Mouse (Mus musculus): ENCODE measurements around the gene Hivep1.

Hivep1 gene

DNA sequence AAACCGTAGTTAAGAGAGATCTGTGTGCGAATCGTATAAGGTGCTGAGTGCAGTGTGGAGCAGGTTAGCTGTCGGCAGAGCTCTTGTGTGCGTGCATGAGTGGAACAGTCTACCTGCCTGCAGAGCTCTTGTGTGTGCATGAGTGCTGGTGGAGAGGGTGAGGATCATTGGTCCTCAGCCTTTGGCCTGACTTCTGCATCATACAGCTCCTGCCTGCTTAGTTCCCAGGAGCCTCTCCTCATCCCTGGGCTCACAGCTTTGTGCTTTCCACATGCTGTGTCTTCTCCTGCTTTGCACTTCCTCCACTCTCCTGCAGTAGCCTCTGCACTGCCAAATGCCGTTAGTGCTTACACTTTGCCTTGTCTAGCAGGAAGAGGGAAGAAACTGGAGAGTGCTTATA lies 60.2 kb downstream of the Hivep1 start:
- no peak for DNase-seq (ENCODE audit: extremely low read depth, insufficient read length, low spot score)

DNA sequence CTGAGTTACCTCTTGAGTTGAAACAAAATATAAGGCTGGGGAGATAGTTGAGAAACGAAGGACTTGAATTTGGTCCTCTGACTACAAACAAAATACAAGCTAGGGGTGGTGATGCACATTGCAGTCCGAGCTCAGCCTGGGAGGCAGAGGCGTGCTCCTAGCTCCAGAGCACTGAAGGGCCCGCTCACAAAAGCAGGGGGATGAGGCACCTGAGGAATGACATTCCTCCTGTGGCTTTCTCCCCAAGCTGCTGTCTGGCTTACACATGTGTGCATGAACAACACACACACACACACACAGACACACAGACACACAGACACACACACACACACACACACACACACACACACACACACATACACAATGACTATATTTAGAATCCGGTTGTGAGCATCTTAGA lies 60.9 kb downstream of the Hivep1 start:
- no peak for DNase-seq (ENCODE audit: extremely low read depth, insufficient read length, low spot score)

DNA sequence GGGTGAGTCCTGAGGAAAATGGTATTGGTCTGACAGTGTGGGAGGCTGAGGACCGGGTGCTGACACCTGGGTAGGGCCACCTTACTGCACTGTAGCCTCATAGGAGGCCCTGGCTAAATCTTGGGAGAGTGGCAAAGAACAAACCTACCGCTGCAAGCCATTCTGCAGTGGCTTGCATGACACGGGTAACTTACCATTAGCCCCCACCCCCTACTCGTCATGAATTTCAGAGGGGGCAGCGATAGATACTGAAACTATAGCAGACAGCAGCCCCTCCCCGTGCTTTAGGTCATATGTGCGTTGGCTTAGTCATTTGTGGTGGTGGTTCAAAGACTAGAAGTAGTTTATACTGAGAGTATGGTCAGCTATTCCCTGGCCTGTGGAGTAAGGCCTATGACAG lies 61.8 kb downstream of the Hivep1 start:
- no peak for DNase-seq (ENCODE audit: extremely low read depth, insufficient read length, low spot score)

DNA sequence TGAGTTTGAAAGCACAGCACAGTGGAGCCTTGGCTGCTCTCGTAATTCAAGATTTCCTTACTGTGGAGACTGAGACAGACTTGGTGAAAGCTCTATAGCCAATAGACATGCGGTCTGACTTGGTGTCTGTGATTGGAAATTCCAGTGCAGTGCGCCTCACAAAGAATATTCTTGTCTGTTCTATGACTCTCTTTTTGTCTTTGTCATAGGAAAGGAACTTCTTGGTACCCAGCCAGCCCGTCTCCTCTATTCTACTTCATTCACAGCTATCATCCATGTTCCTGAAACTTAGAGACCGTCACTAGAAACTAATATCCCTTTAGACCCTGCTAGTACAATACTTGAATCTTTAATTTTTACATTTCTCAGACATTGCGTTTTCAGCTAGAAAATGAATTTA lies 64.5 kb downstream of the Hivep1 start:
- DNase-seq (ENCODE audit: extremely low read depth, insufficient read length, low spot score) = no peak

DNA sequence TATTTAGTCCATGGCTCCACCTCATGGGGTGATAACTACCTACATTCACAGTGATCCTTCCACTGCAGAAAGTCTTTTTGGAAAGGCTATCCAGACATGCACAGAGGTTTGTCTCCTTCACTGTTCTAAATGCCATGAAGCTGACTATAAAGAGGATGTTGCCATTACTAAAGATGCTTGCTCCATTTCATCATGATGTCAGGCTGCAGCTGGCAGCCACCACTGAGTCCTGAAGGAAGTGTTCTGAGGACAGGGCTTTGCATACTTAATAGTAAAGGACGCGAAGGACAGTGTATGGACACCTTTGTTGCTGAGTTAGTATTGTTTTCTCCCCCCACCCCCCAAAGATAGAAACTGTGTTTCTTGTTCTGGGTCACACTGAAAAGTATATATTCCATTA lies 67.2 kb downstream of the Hivep1 start:
- DNase-seq (ENCODE audit: extremely low read depth, insufficient read length, low spot score) = no peak

DNA sequence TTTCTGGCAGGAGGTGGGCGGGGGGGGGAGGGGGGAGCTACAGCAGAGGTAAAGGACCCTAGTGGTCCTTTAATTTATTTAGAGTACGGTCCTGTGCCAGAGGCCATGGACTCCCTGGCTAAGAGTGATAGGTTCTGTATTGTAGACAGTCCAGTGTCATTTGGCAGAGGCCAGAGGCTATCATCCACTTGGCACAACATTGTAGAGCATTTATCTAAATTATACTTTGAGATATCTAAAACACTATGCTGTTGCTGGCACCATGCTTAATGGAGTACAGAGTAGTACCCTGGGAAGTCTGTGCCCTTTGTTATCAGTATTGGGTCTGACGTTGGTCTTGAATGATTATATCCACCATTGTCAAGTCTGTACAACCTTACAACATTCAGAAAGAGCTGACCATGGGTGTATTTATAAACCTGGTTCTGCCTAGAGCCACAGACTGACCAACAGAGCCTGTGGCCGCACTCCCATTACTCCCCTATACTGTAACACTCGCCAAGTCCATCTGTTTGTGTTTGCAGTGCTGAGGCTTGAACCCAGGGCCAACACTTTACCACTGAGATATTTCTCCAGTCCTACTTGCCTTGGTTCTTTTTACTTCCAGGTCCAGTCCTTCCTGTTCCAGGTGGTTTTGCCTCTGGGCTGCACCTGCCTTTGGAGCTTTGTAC lies 69.4 kb downstream of the Hivep1 start:
- DNase-seq (ENCODE audit: extremely low read depth, insufficient read length, low spot score) = no peak

DNA sequence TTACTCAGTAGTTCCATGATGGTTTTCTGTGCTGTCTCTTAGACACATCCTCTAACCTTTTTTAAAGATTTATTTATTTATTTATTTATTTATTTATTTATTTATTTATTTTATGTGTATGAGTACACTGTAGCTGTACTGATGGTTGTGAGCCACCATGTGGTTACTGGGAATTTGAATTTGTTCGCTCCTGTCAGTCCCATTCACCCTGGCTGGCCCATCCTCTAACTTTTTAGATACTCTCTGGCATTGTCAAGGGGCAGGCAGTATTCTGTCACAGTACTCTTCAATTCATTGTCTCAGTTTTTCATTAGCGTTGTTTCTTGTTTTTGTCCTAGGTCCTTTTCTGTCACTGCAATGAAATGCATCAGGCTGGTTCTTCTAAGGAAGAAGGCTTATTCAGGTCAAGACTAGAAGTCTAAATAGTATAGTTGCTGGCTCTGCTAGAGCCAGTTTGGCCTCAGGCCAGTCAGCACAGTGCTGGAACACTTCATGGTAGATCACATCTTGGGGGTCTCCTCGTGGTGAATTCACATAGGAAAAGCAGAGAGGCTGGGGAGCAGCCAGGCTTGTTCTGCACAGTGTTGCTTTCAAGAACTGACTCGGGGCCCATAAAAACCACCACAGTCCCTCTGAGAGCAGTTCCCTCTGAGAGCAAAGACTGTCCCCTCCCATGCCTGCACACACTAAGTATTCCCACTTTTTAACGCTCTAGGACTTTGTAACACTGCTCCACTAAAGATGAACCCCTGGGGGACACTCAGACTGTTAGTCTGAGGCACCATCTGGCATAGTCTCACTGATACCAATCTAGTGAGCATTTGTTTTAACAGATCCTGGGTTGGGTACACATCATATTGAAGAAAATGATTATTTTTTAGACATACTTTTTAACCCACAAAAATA lies 70.2 kb downstream of the Hivep1 start:
- no peak for DNase-seq (ENCODE audit: extremely low read depth, insufficient read length, low spot score)

DNA sequence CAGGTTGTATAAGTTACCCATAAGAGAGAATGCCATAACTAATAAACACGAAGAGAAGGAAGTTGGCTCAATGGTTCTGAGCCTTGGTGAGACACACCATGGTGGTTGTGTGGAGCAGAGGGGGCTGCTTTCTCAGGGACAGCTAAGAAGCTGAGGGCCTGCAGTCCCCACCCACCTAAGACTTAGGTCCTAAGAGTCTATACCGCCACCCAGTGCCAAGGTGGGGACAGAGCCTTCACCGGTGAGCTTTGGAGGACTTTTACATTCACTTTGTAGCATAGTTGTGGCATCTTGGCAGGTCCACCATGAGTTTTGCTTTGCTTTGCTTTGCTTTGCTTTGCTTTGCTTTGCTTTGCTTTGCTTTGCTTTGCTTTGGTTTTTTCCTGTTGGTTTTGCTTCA lies 92.8 kb downstream of the Hivep1 start:
- DNase-seq (ENCODE audit: extremely low read depth, insufficient read length, low spot score) = no peak

DNA sequence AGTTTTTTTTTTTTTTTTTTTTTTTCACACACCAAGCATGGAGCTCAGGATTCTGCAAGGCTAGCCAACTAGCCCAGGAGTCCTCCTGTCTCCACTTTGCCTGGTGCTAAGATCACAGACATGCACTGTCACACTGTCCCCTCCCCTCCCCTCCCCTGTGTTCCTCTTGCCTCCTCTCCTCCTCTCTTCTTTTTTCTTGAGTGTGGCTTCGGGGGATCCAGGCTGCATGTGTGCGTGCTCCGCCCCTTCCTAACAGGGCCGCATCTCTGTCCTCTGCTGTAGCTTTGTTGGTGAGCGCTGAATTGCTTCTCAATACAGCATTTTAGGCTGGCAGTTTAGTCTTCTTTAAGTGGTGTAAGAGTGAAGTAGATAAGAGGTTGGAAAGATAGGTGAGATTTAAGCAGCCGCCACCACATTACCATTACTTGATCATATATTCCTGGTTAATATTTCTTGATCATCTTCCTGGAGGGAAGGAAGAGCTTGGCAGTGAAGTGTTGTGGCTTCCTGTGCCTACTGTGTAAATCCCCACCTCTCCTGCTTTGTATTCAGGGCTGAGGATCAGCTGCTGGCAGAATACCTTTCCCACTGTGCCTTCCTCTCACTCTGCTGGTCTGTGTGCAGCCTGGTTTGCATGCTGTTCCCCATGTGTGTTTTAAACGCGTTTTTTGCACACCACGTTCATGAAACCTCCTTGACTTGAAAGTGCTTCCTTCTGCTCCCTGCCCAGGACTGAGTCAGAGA lies 97.7 kb downstream of the Hivep1 start:
- no peak for DNase-seq (ENCODE audit: extremely low read depth, insufficient read length, low spot score)

DNA sequence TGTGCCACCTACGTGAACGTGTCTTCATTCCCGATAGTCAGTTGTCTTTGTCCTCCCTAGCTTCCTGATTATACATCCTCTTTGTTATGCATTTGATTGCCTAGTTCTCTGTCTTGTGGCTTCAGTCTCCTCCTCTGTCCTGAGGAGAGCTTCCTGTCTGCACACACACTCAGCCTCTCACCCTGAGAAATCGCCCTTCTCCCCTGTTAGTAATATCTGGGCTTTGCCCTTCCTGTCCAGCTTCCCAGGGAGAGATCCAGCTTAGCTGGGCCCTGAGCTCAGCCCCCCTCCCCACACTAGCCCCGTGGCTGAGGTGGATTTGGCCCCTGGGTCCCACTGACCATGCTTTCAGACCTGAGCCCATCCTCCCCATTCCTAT lies 98.2 kb downstream of the Hivep1 start:
- DNase-seq (ENCODE audit: extremely low read depth, insufficient read length, low spot score) = no peak

DNA sequence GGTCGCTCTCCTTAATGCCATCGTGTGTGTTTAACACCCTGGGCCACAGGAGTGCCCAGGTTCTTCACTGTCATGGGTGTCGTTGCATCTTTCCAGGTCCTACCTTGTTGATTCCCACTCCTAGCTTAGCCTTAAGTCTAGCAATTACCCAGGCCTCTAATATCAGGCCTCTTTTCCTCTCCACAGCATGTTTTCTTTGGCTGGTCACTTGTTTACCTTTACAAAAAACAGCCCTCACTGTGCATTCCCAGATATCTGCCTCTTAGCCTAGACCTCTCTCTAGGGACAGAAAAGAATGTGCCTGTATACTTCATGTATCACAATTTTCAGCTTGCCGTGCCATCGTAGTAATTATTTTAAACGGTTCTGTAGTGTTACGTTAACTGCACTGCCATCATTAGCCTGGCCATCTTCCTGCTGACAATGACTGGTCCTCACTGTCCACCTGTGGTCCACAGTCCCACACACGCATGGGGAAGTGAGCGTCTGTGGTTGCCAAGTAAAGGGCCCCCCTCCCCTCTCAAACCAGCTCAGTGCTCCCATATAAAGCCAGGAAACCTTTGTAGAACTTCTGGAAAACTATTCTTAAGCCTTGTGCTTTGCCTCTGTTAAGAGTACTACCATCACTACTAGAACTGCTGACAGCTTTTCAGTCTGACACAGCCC lies 98.8 kb downstream of the Hivep1 start:
- DNase-seq (ENCODE audit: extremely low read depth, insufficient read length, low spot score) = no peak

DNA sequence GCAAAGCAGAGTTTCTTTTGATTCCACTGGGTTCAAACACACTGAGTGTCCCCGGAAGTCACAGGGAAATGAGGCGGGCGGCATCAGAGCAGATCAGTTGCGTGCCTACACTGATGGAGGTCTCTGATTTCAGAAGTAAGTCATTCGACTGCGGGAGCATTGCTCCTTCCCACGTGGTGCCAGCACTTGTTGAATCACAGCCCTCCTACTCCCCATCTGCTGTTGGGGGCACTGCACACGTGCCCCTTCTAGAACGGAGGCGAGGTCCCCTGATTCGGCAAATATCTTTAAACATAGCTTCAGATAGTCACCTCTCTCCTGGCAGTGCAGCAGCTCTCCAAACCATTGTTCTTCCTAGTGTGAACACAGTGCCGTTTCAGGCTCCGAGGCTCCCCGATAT lies 106.4 kb downstream of the Hivep1 start:
- DNase-seq (ENCODE audit: extremely low read depth, insufficient read length, low spot score) = no peak

DNA sequence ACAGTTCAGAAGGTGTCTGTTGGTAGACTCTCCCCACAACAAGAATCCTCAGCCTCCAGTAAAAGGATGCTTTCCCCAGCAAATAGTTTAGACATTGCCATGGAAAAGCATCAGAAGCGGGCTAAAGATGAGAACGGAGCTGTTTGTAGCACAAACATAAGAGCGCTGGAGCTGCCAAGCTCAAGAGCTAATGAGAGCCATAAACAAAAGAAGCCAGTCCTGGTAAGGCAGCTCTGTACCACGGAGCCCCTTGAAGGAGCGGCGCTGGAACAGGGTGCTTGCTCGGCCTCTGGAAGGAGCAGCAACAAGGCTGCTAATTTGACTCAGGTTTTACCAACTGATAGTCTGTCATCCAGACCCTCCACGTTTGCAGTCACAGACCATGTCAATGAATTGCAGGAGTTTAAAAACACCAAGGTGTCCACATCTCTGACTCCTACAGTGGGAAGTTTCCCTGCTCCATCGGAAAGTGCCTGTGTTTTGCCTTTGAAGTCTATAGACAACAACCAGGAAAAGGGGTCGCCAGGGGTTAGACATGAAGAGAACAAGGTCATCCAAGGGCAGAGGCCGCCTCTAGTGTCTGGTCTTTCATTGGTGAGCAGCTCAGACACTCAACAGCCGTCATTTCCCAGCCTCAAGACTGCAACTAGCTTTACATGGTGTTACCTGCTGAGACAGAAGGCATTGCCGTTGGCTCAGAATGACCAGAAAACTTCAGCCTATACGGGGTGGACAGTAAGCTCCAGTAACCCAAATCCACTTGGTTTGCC lies 107.8 kb downstream of the Hivep1 start:
- no peak for DNase-seq (ENCODE audit: extremely low read depth, insufficient read length, low spot score)

DNA sequence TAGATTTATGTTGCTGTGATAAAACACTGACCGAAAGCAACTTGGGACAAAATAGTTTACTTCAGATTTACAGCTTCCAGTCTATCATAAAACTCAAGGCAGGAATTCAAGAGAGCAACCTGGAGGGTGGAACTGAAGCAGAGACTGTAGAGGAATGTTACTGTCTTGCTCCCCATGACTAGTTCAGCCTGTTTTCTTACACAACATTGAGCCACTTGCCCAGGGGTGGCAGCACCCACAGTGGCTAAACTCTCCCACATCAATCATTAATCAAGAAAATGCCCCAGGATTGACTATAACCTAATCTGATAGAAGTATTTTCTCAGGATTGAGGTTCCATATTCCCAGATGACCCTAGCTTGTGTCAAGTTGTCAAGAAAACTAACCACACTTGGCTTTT lies 119.0 kb downstream of the Hivep1 start:
- DNase-seq (ENCODE audit: extremely low read depth, insufficient read length, low spot score) = no peak

DNA sequence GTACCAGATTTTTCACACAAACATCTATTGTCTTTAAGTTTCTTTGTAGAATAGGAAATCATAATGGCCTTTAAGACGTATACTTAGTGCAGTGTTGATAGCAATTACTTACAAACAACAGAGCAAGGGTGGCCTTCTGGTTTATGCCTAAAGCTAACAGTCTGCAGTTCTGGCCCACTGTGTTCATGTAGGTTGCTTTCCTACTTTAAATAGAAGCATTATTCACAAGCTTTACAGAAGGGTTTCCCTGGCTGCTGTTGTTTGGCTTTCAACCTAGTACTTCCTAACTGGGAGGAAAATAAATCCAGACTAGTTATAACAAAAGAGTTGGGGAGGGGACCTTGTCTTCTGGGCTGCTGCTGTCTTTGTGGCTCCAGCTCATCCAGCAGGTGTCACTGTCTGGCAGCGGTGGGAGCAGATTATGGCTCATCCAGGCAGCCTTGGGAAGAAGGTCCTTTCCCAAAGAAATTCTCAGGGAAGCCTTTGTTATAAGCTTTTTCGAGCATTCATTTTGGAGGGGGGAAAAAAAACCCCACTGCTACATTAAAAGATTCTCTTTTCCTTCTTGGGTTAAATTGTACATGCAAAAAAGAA lies 123.1 kb downstream of the Hivep1 start:
- DNase-seq (ENCODE audit: extremely low read depth, insufficient read length, low spot score) = no peak

DNA sequence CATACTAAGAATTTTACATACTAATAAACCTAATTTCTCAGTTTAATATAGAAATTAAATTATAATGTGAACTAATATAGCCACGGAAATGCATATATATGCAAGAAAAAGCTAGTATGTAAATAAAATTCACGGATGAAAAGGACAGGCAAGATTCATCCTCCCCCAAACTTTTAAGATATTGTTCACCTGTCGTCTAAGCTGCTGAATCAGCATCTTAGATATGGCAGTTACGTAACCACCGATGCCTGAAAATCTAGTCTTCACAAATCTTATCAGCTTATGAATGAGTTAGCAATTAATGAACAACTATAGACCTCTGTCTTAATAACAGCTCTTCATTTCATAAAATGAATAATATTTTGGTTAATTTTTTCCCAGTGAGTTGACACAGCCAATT lies 130.8 kb downstream of the Hivep1 start:
- DNase-seq (ENCODE audit: extremely low read depth, insufficient read length, low spot score) = no peak

DNA sequence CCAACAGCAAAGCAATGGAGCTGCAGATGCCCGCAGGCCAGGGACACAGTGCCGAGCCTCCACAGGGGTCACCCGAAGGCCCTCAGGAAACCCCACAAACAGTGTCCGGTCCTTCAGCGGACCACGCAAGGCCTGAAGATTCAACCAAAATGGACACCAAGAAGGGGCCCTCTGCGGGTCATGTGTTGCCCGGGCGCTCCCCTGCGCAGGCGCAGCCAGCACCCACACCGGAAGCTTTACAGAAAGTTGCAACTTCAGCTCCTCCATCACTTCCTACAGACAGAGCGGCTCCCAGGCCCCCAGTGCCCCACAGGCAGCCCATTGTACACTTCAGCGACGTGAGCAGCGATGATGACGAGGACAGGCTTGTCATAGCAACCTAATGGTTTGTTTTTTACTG lies 132.3 kb downstream of the Hivep1 start:
- DNase-seq (ENCODE audit: extremely low read depth, insufficient read length, low spot score) = no peak

DNA sequence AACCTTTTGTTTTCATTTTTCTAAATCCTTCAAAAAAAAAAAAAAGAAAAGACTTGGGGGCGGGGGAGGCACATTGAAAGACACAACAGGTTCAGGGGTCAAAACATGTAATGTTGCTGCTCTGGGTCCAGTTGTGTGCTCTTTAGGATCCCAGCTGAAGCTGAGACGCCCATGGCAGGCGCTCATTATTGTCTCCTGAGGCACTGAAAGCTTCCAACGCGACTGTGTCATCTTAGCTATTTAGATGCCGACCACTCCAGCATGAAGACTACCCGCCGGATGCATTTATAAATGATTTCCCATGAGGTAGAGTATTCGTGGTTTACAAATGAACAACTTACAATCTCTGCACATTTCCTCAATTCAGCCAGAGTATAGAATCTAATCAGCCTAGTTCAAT lies 141.2 kb downstream of the Hivep1 start:
- DNase-seq (ENCODE audit: extremely low read depth, insufficient read length, low spot score) = no peak

DNA sequence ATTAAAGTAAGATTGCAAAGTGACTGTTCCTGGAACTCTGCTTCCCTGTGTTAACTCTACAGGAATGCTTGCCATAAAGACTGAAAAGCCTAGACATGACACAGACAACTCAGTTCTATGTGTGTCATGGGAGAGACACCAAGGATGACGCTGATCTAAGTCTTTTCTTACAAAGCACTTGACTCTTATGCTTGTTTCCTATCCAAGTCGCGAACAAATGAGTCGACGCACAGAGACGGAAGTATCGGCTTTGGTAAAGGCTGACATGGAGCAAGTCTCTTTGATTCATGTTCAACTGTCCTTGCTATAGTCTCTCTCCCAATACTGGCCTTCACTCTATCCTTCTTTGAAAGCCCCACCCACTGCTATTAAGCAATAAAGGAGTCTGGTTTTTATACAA lies 143.8 kb downstream of the Hivep1 start:
- no peak for DNase-seq (ENCODE audit: extremely low read depth, insufficient read length, low spot score)

DNA sequence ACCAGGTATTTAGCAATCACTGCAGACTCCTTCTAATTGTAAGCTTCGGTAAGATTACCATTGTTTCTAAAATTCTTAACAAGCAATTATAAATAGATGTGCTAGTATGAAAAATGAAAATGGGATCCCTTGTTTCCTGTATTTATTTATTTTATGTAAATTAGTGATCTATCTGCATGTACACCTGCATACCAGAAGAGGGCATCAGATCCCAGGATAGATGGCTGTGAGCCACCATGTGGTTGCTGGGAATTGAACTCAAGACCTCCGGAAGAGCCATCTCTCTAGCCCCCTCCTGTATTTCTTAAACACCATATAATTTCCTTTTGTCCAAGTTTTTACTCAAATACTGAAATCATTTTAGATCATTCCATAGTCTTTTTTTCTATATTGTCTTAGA lies 145.8 kb downstream of the Hivep1 start:
- DNase-seq (ENCODE audit: extremely low read depth, insufficient read length, low spot score) = no peak
